Comparison of ENCODE assay signal across 30 mouse cellular contexts in the genomic region with DNA sequence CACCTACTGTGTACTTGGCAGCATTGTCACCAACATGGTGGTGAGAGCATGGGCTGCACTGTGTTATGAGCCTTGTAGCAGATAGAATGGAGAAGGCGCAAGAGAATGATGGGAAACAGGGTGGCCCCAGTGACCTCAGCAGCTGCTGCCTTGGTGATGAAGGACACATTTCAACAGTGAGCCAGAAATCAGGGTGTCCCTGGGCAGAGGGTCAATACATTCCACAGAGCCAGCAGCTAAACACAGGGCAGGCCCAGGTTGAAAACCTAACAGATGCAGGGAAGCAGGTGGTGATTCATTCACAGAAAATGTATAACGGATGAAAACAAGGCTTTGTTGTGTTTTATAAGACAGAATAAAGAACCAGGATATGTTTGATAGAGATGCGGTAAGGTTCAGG. TPM values are rescaled to one million over a fixed set of nuclear protein-coding genes. Genes with fewer than 3 reads are reported as not detected.
A peak's percentile ranks its signal among the peaks of the same experiment; 100 is the strongest.
DNase-seq lines count a peak whose midpoint lies in the region; TF ChIP-seq lines count a peak whose summit lies in the region.
"Had no signal": no experiment of that assay in that cellular context is flagged by ENCODE, and none has a peak within 500 bp of the region (broad histone marks: within the 10 kb centered on the region; RNA-seq: fewer than 3 reads in every experiment).

No protein-coding gene starts in this region.

- no peak for TF ChIP-seq POLR2A in kidney, adult 2 months (IDR thresholded peaks at IDR 0.05; ENCODE audit: low read depth, low read length)

- H3K27me3 ChIP-seq in kidney, adult 2 months (replicated peaks; ENCODE audit: control insufficient read depth, insufficient read depth, low read length) = no peaks in the 10 kb centered on the region
- 0 out of 2 replicates have a peak, but pooled peaks cover 4% of the 10 kb centered on the region for H3K27me3 ChIP-seq in limb, embryonic 10.5 days (ENCODE audit: low read depth, poor library complexity, severe bottlenecking)
- H3K27me3 ChIP-seq: forebrain, embryonic 12.5 days; hindbrain, embryonic 13.5 days; neural tube, embryonic 15.5 days had no signal

- H3K36me3 ChIP-seq in kidney, adult 2 months (ENCODE audit: control insufficient read depth, insufficient read depth, low read length) = no peaks in the 10 kb centered on the region
- H3K36me3 ChIP-seq in limb, embryonic 10.5 days = no peaks in the 10 kb centered on the region
- H3K36me3 ChIP-seq: forebrain, embryonic 12.5 days; hindbrain, embryonic 13.5 days; limb, embryonic 12.5 days; neural tube, embryonic 15.5 days had no signal

- no peaks in the 10 kb centered on the region for H3K9me3 ChIP-seq in limb, embryonic 10.5 days (replicated peaks)
- H3K9me3 ChIP-seq: forebrain, embryonic 12.5 days; hindbrain, embryonic 13.5 days; limb, embryonic 12.5 days; neural tube, embryonic 15.5 days had no signal

- no peak for TF ChIP-seq CTCF in kidney, adult 2 months (conservative IDR thresholded peaks at IDR 0.05; ENCODE audit: insufficient read depth, insufficient read length, low read depth, low read length)

- no peak overlapping the region for H3K4me3 ChIP-seq in kidney, adult 2 months (ENCODE audit: insufficient read depth, low read depth, low read length)
- H3K4me3 ChIP-seq in limb, embryonic 10.5 days = no peak overlapping the region
- H3K4me3 ChIP-seq: erythroblast, embryonic 14.5 days; forebrain, embryonic 12.5 days; hindbrain, embryonic 13.5 days; limb, embryonic 12.5 days; neural tube, embryonic 15.5 days had no signal

- H3K4me1 ChIP-seq in kidney, adult 2 months (ENCODE audit: control insufficient read depth, insufficient read depth, low read length) = no peaks in the 10 kb centered on the region
- no peaks in the 10 kb centered on the region for H3K4me1 ChIP-seq in limb, embryonic 10.5 days
- H3K4me1 ChIP-seq: forebrain, embryonic 12.5 days; hindbrain, embryonic 13.5 days; limb, embryonic 12.5 days; neural tube, embryonic 15.5 days had no signal

- no peak overlapping the region for H3K27ac ChIP-seq in kidney, adult 2 months (ENCODE audit: insufficient read depth, low read depth, low read length)
- H3K27ac ChIP-seq in limb, embryonic 10.5 days = no peak overlapping the region
- H3K27ac ChIP-seq: forebrain, embryonic 12.5 days; hindbrain, embryonic 13.5 days; limb, embryonic 12.5 days; macrophage; neural tube, embryonic 15.5 days had no signal

- whole genome bisulfite sequencing in kidney, adult 2 months = 81% methylated on average over 3 of the region's 3 CpGs
- 85% methylated on average over 3 of the region's 3 CpGs for WGBS in limb, embryonic 10.5 days

- peak; percentile 17 to 81 for DNase-seq in adrenal gland, adult (ENCODE audit: inconsistent age in 2 of 2, low spot score in 1 of 2)
- DNase-seq in adrenal gland, postnatal 4 days (ENCODE audit: low spot score in 2 of 2) = no peak
- peak; percentile 32 for DNase-seq in lung, postnatal 36 days
- DNase-seq in lung, adult 18-20 months = no peak
- peak; percentile 51 for DNase-seq in adrenal gland, postnatal 10 days
- DNase-seq in kidney, adult 2 months = no peak
- DNase-seq in limb, embryonic 10.5 days (ENCODE audit: low spot score) = no peak
- no peak for DNase-seq in thymus, postnatal 10 days (ENCODE audit: low spot score in 2 of 2)
- DNase-seq: cerebellum, adult 11 months; cerebellum, adult 9-10 months; forebrain, postnatal 0 days; gastrocnemius, postnatal 14 days; heart, postnatal 36 days; kidney, postnatal 14 days; layer of hippocampus, adult 9-11 months; midbrain, embryonic 14.5 days; right cerebral cortex, adult 18-20 months; spleen, adult 18-20 months; thymus, postnatal 25 days had no signal

RNA-seq across cellular contexts. Expression of gene Cd93, which starts 3.1 kb away (rescaled TPM):
- 10 to 100 TPM; 65.8 to 67.5 TPM for total RNA-seq in adrenal gland, postnatal 4 days (2021)
- total RNA-seq in adrenal gland, postnatal 10 days (2021) = 10 to 100 TPM; 70.6 to 91.4 TPM
- polyA plus RNA-seq in kidney, adult 2 months (2012; rRNA removed) = 8.6 and 10.3 TPM in 2 replicates
- polyA plus RNA-seq in limb, embryonic 10.5 days (2016; fragmentation: Nextera tagmentation; extraction: Ambion mirVana) = 5.0 and 5.5 TPM in 2 replicates
- total RNA-seq: MEL had no signal

RNA-seq across cellular contexts. Expression of gene Thbd, which starts 38.5 kb away (rescaled TPM):
- 10 to 100 TPM; 22.9 to 25.2 TPM for total RNA-seq in adrenal gland, postnatal 4 days (2021)
- 10 to 100 TPM; 28.9 to 29.5 TPM for total RNA-seq in adrenal gland, postnatal 10 days (2021)
- 28.4 and 30.6 TPM in 2 replicates for polyA plus RNA-seq in kidney, adult 2 months (2012; rRNA removed)
- polyA plus RNA-seq in limb, embryonic 10.5 days (2016; fragmentation: Nextera tagmentation; extraction: Ambion mirVana) = 2.8 and 4.0 TPM in 2 replicates
- total RNA-seq: MEL had no signal
- polyA plus RNA-seq: erythroblast, embryonic 14.5 days had no signal

RNA-seq across cellular contexts. Expression of gene Sstr4, which starts 51.3 kb away (rescaled TPM):
- under 1 TPM; 0.62 to 0.71 TPM for total RNA-seq in adrenal gland, postnatal 4 days (2021)
- total RNA-seq in adrenal gland, postnatal 10 days (2021) = under 1 TPM; 0.55 to 0.60 TPM
- 0.34 and 0.36 TPM in 2 replicates for polyA plus RNA-seq in kidney, adult 2 months (2012; rRNA removed)
- polyA plus RNA-seq in limb, embryonic 10.5 days (2016; fragmentation: Nextera tagmentation; extraction: Ambion mirVana) = 0.18 and 0.26 TPM in 2 replicates
- total RNA-seq: common myeloid progenitor, adult 5-6 weeks; granulocyte monocyte progenitor cell, adult 5-6 weeks; liver, adult 2 months; MEL had no signal
- polyA plus RNA-seq: erythroblast, embryonic 14.5 days; liver, adult 2 months; liver, embryonic 16.5 days; macrophage had no signal

Comparison
In these comparisons a context has a peak if more than half of its experiments do, and no peak if none do; other contexts are left out.
1. DNase-seq: peak in adrenal gland, adult (2 of 2), lung, postnatal 36 days (single experiment) and adrenal gland, postnatal 10 days (single experiment); none in adrenal gland, postnatal 4 days (0 of 2), lung, adult 18-20 months (0 of 2), kidney, adult 2 months (single experiment), limb, embryonic 10.5 days (single experiment) and thymus, postnatal 10 days (0 of 2).